In the genomic region with DNA sequence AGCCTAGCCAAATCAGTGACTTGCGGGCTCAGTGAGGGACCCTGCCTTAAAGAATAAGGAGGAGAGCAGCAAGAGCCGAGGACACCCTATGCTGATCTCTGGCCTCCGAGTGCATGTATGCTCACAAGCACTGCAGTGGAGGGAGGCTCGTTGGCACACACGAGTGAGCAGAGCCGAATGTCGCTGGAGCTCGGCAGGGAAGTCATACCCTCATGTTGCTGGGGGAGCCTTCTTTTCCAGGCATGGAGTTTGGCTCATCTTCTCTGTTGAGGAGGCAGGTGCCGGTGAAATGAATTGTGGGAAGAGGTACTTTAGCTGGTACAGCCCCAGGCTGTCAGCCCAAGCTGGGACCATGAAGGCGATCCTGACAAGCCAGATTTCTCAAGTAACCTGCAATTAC, we compare ENCODE assay signal across 12 mouse cellular contexts. TPM values are rescaled to one million over a fixed set of nuclear protein-coding genes. Genes with fewer than 3 reads are reported as not detected.
DNase-seq lines count a peak whose midpoint lies in the region; ATAC-seq and TF ChIP-seq lines count a peak whose summit lies in the region.
"Had no signal": no experiment of that assay in that cellular context is flagged by ENCODE, and none has a peak within 500 bp of the region (broad histone marks: within the 10 kb centered on the region; RNA-seq: fewer than 3 reads in every experiment).

No protein-coding gene starts in this region.

- no peaks in the 10 kb centered on the region for H3K36me3 ChIP-seq in hindbrain, embryonic 13.5 days
- no peaks in the 10 kb centered on the region for H3K36me3 ChIP-seq in hindbrain, embryonic 11.5 days (ENCODE audit: control insufficient read depth, insufficient read depth, low read length)
- no peaks in the 10 kb centered on the region for H3K36me3 ChIP-seq in ES-Bruce4 (ENCODE audit: control insufficient read depth, insufficient read depth, low read length, poor library complexity, severe bottlenecking)
- H3K36me3 ChIP-seq in liver, embryonic 15.5 days (replicated peaks), result no peaks in the 10 kb centered on the region
- H3K36me3 ChIP-seq: midbrain, embryonic 10.5 days had no signal

- no peaks in the 10 kb centered on the region for H3K9me3 ChIP-seq in hindbrain, embryonic 13.5 days
- no peaks in the 10 kb centered on the region for H3K9me3 ChIP-seq in hindbrain, embryonic 11.5 days (ENCODE audit: control insufficient read depth, low read length)
- no peaks in the 10 kb centered on the region for H3K9me3 ChIP-seq in ES-Bruce4 (replicated peaks; ENCODE audit: control insufficient read depth, insufficient read depth, low read length, poor library complexity, severe bottlenecking)
- H3K9me3 ChIP-seq in liver, embryonic 15.5 days (replicated peaks), result no peaks in the 10 kb centered on the region
- H3K9me3 ChIP-seq: midbrain, embryonic 10.5 days had no signal

- H3K4me2 ChIP-seq in hindbrain, embryonic 13.5 days, result no peak overlapping the region
- H3K4me2 ChIP-seq in hindbrain, embryonic 11.5 days (replicated peaks; ENCODE audit: low read depth, low read length), result no peak overlapping the region
- peak overlapping the region; percentile 79 for H3K4me2 ChIP-seq in liver, embryonic 15.5 days

- no peak for TF ChIP-seq EP300 in ES-Bruce4 (IDR thresholded peaks at IDR 0.05; ENCODE audit: insufficient read depth, low read depth, low read length)

- H3K9ac ChIP-seq in hindbrain, embryonic 13.5 days, result peak overlapping the region; percentile 60; the same call in 1 of the 2 replicates
- no peak overlapping the region for H3K9ac ChIP-seq in hindbrain, embryonic 11.5 days (ENCODE audit: low read depth, low read length)
- H3K9ac ChIP-seq in ES-Bruce4 (ENCODE audit: low read depth, poor library complexity, severe bottlenecking), result no peak overlapping the region
- peak overlapping the region; percentile 61; the same call in 1 of the 2 replicates for H3K9ac ChIP-seq in liver, embryonic 15.5 days

- H3K4me1 ChIP-seq in hindbrain, embryonic 13.5 days (replicated peaks), result peaks cover 47% of the 10 kb centered on the region
- peaks cover 10% of the 10 kb centered on the region; the same call in 1 of the 2 replicates for H3K4me1 ChIP-seq in hindbrain, embryonic 11.5 days (replicated peaks; ENCODE audit: control insufficient read depth, insufficient read depth, low read length)
- H3K4me1 ChIP-seq in ES-Bruce4 (ENCODE audit: control insufficient read depth, insufficient read depth, low read length), result peaks cover 23% of the 10 kb centered on the region
- peaks cover 6% of the 10 kb centered on the region; the same call in 1 of the 2 replicates for H3K4me1 ChIP-seq in bone marrow, adult 2 months (ENCODE audit: control insufficient read depth, insufficient read depth, low read length)
- peaks cover 74% of the 10 kb centered on the region for H3K4me1 ChIP-seq in liver, embryonic 15.5 days (replicated peaks)

- 68% methylated on average over 10 of the region's 10 CpGs for WGBS in hindbrain, embryonic 13.5 days
- 63% methylated on average over 10 of the region's 10 CpGs for WGBS in hindbrain, embryonic 11.5 days
- WGBS in bone marrow, adult 2 months, result 87% methylated on average over 10 of the region's 10 CpGs
- 78% methylated on average over 10 of the region's 10 CpGs for WGBS in liver, embryonic 15.5 days (ENCODE audit: insufficient replicate concordance)

- no peak for DNase-seq in hindbrain, embryonic 11.5 days (ENCODE audit: low spot score)
- DNase-seq in urinary bladder, postnatal 25 days (ENCODE audit: low spot score), result no peak
- DNase-seq in lung, postnatal 10 days, result no peak
- DNase-seq: heart, postnatal 4 days; kidney, postnatal 25 days; lung, adult 2 months had no signal

- peaks cover 25% of the 10 kb centered on the region for H3K27me3 ChIP-seq in hindbrain, embryonic 13.5 days
- H3K27me3 ChIP-seq in hindbrain, embryonic 11.5 days (ENCODE audit: control insufficient read depth, insufficient read depth, low read length), result peaks cover 16% of the 10 kb centered on the region
- H3K27me3 ChIP-seq in ES-Bruce4 (ENCODE audit: control insufficient read depth, insufficient read depth, low read length, poor library complexity, severe bottlenecking), result no peaks in the 10 kb centered on the region
- H3K27me3 ChIP-seq in liver, embryonic 15.5 days, result peaks cover 23% of the 10 kb centered on the region

- no peak for ATAC-seq in hindbrain, embryonic 13.5 days (ENCODE audit: low FRiP score)
- no peak for ATAC-seq in hindbrain, embryonic 11.5 days (ENCODE audit: low FRiP score)
- ATAC-seq in liver, embryonic 15.5 days (ENCODE audit: insufficient read depth), result no peak

- no peak for TF ChIP-seq CTCF in ES-Bruce4 (IDR thresholded peaks at IDR 0.05; ENCODE audit: low read depth, low read length)
- no peak for TF ChIP-seq CTCF in bone marrow, adult 2 months (IDR thresholded peaks at IDR 0.05; ENCODE audit: control insufficient read depth, insufficient read depth, low read length)

- no peak overlapping the region for H3K4me3 ChIP-seq in hindbrain, embryonic 13.5 days
- no peak overlapping the region for H3K4me3 ChIP-seq in hindbrain, embryonic 11.5 days (ENCODE audit: low read depth, low read length)
- H3K4me3 ChIP-seq in ES-Bruce4 (ENCODE audit: low read depth, low read length), result peak overlapping the region; percentile 6
- H3K4me3 ChIP-seq in bone marrow, adult 2 months (replicated peaks; ENCODE audit: control insufficient read depth, low read depth, low read length), result peak overlapping the region; percentile 7
- H3K4me3 ChIP-seq in liver, embryonic 15.5 days (replicated peaks), result peak overlapping the region; percentile 54
- H3K4me3 ChIP-seq: midbrain, embryonic 10.5 days; myocyte had no signal

- H3K27ac ChIP-seq in hindbrain, embryonic 13.5 days, result 0 out of 2 replicates have a peak overlapping the region, but pooled peaks have one; percentile 55
- no peak overlapping the region for H3K27ac ChIP-seq in hindbrain, embryonic 11.5 days (ENCODE audit: low read depth, low read length)
- no peak overlapping the region for H3K27ac ChIP-seq in ES-Bruce4 (ENCODE audit: insufficient read depth, low read length)
- peak overlapping the region; percentile 73 for H3K27ac ChIP-seq in bone marrow, adult 2 months (ENCODE audit: control insufficient read depth, insufficient read depth, low read depth, low read length, poor library complexity)
- H3K27ac ChIP-seq in liver, embryonic 15.5 days (replicated peaks), result peak overlapping the region; percentile 98

- no peak for TF ChIP-seq POLR2A in ES-Bruce4 (IDR thresholded peaks at IDR 0.05; ENCODE audit: insufficient read depth, low read length)
- TF ChIP-seq POLR2A in bone marrow, adult 2 months (IDR thresholded peaks at IDR 0.05; ENCODE audit: borderline replicate concordance, control insufficient read depth, low read depth, low read length), result no peak

RNA-seq across cellular contexts. Expression of gene Rpl3, which starts 4.7 kb away (rescaled TPM):
- 613 and 622 TPM in 2 replicates for polyA plus RNA-seq in hindbrain, embryonic 13.5 days (2015; fragmentation: Nextera tagmentation; extraction: Ambion mirVana)
- polyA plus RNA-seq in hindbrain, embryonic 11.5 days (2014; fragmentation: Nextera tagmentation; extraction: Ambion mirVana), result 1,014 and 1,045 TPM in 2 replicates
- polyA plus RNA-seq in ES-Bruce4 (2011; ENCODE audit: insufficient read depth, insufficient read length, low read depth, missing spikeins), result 2,815 and 3,044 TPM in 2 replicates
- 708 and 1,315 TPM in 2 replicates for polyA plus RNA-seq in bone marrow, adult 2 months (2011; ENCODE audit: insufficient read depth, insufficient read length, low replicate concordance, missing spikeins)
- 539 and 552 TPM in 2 replicates for polyA plus RNA-seq in liver, embryonic 15.5 days (2015; fragmentation: Nextera tagmentation; extraction: Ambion mirVana)

RNA-seq across cellular contexts. Expression of gene Syngr1, which starts 5.3 kb away (rescaled TPM):
- 27.9 and 28.3 TPM in 2 replicates for polyA plus RNA-seq in hindbrain, embryonic 13.5 days (2015; fragmentation: Nextera tagmentation; extraction: Ambion mirVana)
- polyA plus RNA-seq in hindbrain, embryonic 11.5 days (2014; fragmentation: Nextera tagmentation; extraction: Ambion mirVana), result 7.3 and 8.9 TPM in 2 replicates
- 30.7 and 32.3 TPM in 2 replicates for polyA plus RNA-seq in ES-Bruce4 (2011; ENCODE audit: insufficient read depth, insufficient read length, low read depth, missing spikeins)
- 10.7 and 13.4 TPM in 2 replicates for polyA plus RNA-seq in bone marrow, adult 2 months (2011; ENCODE audit: insufficient read depth, insufficient read length, low replicate concordance, missing spikeins)
- 12.7 and 13.0 TPM in 2 replicates for polyA plus RNA-seq in liver, embryonic 15.5 days (2015; fragmentation: Nextera tagmentation; extraction: Ambion mirVana)

RNA-seq across cellular contexts. Expression of gene Tab1, which starts 36.5 kb away (rescaled TPM):
- polyA plus RNA-seq in hindbrain, embryonic 13.5 days (2015; fragmentation: Nextera tagmentation; extraction: Ambion mirVana), result 38.3 and 41.2 TPM in 2 replicates
- 21.6 and 24.7 TPM in 2 replicates for polyA plus RNA-seq in hindbrain, embryonic 11.5 days (2014; fragmentation: Nextera tagmentation; extraction: Ambion mirVana)
- 13.5 and 15.6 TPM in 2 replicates for polyA plus RNA-seq in ES-Bruce4 (2011; ENCODE audit: insufficient read depth, insufficient read length, low read depth, missing spikeins)
- 17.0 and 26.6 TPM in 2 replicates for polyA plus RNA-seq in bone marrow, adult 2 months (2011; ENCODE audit: insufficient read depth, insufficient read length, low replicate concordance, missing spikeins)
- 11.0 and 12.7 TPM in 2 replicates for polyA plus RNA-seq in liver, embryonic 15.5 days (2015; fragmentation: Nextera tagmentation; extraction: Ambion mirVana)

Comparison
In these comparisons a context has a peak if more than half of its experiments do, and no peak if none do; other contexts are left out.
1. H3K27ac ChIP-seq: peak in hindbrain, embryonic 13.5 days (single experiment), bone marrow, adult 2 months (single experiment) and liver, embryonic 15.5 days (single experiment); none in hindbrain, embryonic 11.5 days (single experiment) and ES-Bruce4 (single experiment).
2. H3K9ac ChIP-seq: peak in hindbrain, embryonic 13.5 days (single experiment) and liver, embryonic 15.5 days (single experiment); none in hindbrain, embryonic 11.5 days (single experiment) and ES-Bruce4 (single experiment).
3. H3K4me3 ChIP-seq: peak in ES-Bruce4 (single experiment), bone marrow, adult 2 months (single experiment) and liver, embryonic 15.5 days (single experiment); none in hindbrain, embryonic 13.5 days (single experiment) and hindbrain, embryonic 11.5 days (single experiment).